Mouse (Mus musculus) megakaryocyte, embryonic 14.5 days (primary cell): ENCODE measurements around the gene Itga9.

Experiments used
- FLI1 ChIP-seq: IDR thresholded peaks from 2 replicates; pipeline ENCODE4 v1.6.1; 2012; ENCODE audit warnings: low read length, inconsistent platforms, mixed read lengths
- GATA1 ChIP-seq: IDR thresholded peaks from 3 replicates; pipeline ENCODE4 v1.6.1; 2012; ENCODE audit warnings: mixed read lengths, low read length, inconsistent platforms, borderline replicate concordance

DNA sequence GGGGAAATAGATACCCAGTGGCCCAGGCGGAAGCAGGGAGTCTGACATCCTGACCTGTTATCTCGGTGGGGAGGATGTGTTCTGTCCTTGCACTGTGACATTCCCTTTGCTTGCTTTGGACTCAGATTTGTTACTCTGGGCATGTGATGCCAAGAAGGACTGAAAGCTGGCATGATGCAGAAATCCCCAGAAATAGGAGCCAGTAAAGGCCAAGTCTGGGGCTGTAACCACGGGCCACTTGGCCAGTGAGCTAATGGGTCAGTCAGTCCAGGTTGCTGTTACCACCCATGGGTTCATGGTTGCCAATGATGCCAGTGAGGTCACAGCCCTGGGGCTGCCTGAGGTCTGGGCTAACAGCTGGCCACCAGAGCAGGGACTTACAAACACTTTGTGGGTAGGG is 133.2 kb downstream of the Itga9 start:
- TF ChIP-seq GATA1 (no peak), FLI1 (no peak)
